Mouse (Mus musculus): ENCODE results near the gene Sytl3.

Sytl3 gene

GRCm38 (mm10) chr17:6755176-6755575, 96.3 kb downstream of the Sytl3 start:
- no peak for DNase-seq (ENCODE audit: low spot score)

- no peak for DNase-seq (ENCODE audit: low spot score)
Observed at GRCm38 (mm10) chr17:6755873-6756272, 97.0 kb downstream of the Sytl3 start.

GRCm38 (mm10) chr17:6757902-6758301, 99.0 kb downstream of the Sytl3 start:
- DNase-seq (ENCODE audit: low spot score): no peak

GRCm38 (mm10) chr17:6758845-6759244, 100.0 kb downstream of the Sytl3 start:
- no peak for DNase-seq (ENCODE audit: low spot score)

GRCm38 (mm10) chr17:6759717-6760292, 100.9 kb downstream of the Sytl3 start:
- DNase-seq (ENCODE audit: low spot score): no peak

GRCm38 (mm10) chr17:6763513-6764226, 104.8 kb downstream of the Sytl3 start:
- no peak for DNase-seq (ENCODE audit: low spot score)

GRCm38 (mm10) chr17:6764227-6764593, 105.3 kb downstream of the Sytl3 start:
- no peak for DNase-seq (ENCODE audit: low spot score)

- no peak for DNase-seq (ENCODE audit: low spot score)
Observed at GRCm38 (mm10) chr17:6764730-6765129, 105.8 kb downstream of the Sytl3 start.

GRCm38 (mm10) chr17:6765886-6766285, 107.0 kb downstream of the Sytl3 start:
- no peak for DNase-seq (ENCODE audit: low spot score)

GRCm38 (mm10) chr17:6766823-6767222, 107.9 kb downstream of the Sytl3 start:
- no peak for DNase-seq (ENCODE audit: low spot score)

GRCm38 (mm10) chr17:6767771-6768170, 108.9 kb downstream of the Sytl3 start:
- DNase-seq (ENCODE audit: low spot score): no peak

- DNase-seq (ENCODE audit: low spot score): no peak
Observed at GRCm38 (mm10) chr17:6768301-6768788, 109.5 kb downstream of the Sytl3 start.

GRCm38 (mm10) chr17:6769602-6770001, 110.7 kb downstream of the Sytl3 start:
- DNase-seq (ENCODE audit: low spot score): no peak

- no peak for DNase-seq (ENCODE audit: low spot score)
Observed at GRCm38 (mm10) chr17:6771661-6772489, 113.0 kb downstream of the Sytl3 start.

GRCm38 (mm10) chr17:6772490-6772773, 113.5 kb downstream of the Sytl3 start:
- no peak for DNase-seq (ENCODE audit: low spot score)

GRCm38 (mm10) chr17:6773249-6773966, 114.5 kb downstream of the Sytl3 start:
- no peak for DNase-seq (ENCODE audit: low spot score)

GRCm38 (mm10) chr17:6775221-6775620, 116.3 kb downstream of the Sytl3 start:
- no peak for DNase-seq (ENCODE audit: low spot score)

- no peak for DNase-seq (ENCODE audit: low spot score)
Observed at GRCm38 (mm10) chr17:6775671-6776070, 116.8 kb downstream of the Sytl3 start.

- no peak for DNase-seq (ENCODE audit: low spot score)
Observed at GRCm38 (mm10) chr17:6776123-6776522, 117.2 kb downstream of the Sytl3 start.

GRCm38 (mm10) chr17:6776576-6776975, 117.7 kb downstream of the Sytl3 start:
- no peak for DNase-seq (ENCODE audit: low spot score)

- DNase-seq (ENCODE audit: low spot score): no peak
Observed at GRCm38 (mm10) chr17:6777061-6777460, 118.2 kb downstream of the Sytl3 start.

- no peak for DNase-seq (ENCODE audit: low spot score)
Observed at GRCm38 (mm10) chr17:6777629-6778331, 118.9 kb downstream of the Sytl3 start.
